Mouse (Mus musculus) spleen, adult 2 months (tissue): ENCODE measurements around the gene Npas4. TPM values are rescaled to one million over a fixed set of nuclear protein-coding genes. Genes with fewer than 3 reads are reported as not detected.
"Not testable (repeated sequence)": the region's sequence is repeated elsewhere in the genome, so short reads cannot be mapped to it uniquely, and the experiment has no call there.

Experiments
- DNase-seq, 2 experiments: peaks; one replicate each; pipeline versions ENCODE4 v3.0.0 to v3.0.0-alpha.2; 2012 to 2021; ENCODE audit warnings: low spot score in 2 of 2, low read depth in 1 of 2
- H3K27ac ChIP-seq: fragments of 200-500 bp; 2 replicates; pipeline ENCODE4 v1.5.1; 2012; ENCODE audit warnings: low read length, inconsistent platforms; ENCODE audit not compliant: insufficient read depth
- H3K27me3 ChIP-seq: fragments of 200-500 bp; 2 replicates; pipeline ENCODE4 v1.6.1; 2012; ENCODE audit warnings: mild to moderate bottlenecking, moderate library complexity, low read length, inconsistent platforms; ENCODE audit not compliant: control insufficient read depth, insufficient read depth
- H3K36me3 ChIP-seq: fragments of 200-500 bp; 2 replicates; pipeline ENCODE4 v1.6.1; 2012; ENCODE audit warnings: mild to moderate bottlenecking, low read length, inconsistent platforms; ENCODE audit not compliant: control insufficient read depth, insufficient read depth
- H3K4me1 ChIP-seq: fragments of 200-500 bp; 2 replicates; pipeline ENCODE4 v1.6.1; 2011; ENCODE audit warnings: inconsistent platforms; ENCODE audit not compliant: control insufficient read depth, insufficient read depth, insufficient read length
- H3K4me3 ChIP-seq: fragments of 200-500 bp; 2 replicates; pipeline ENCODE4 v1.5.1; 2011; ENCODE audit warnings: mild to moderate bottlenecking, inconsistent platforms; ENCODE audit not compliant: insufficient read depth, insufficient read length; ENCODE audit errors: extremely low read depth
- CTCF ChIP-seq: fragments of 200-500 bp; IDR thresholded peaks from 2 replicates; pipeline ENCODE4 v1.5.1; 2011; ENCODE audit warnings: mild to moderate bottlenecking, inconsistent platforms; ENCODE audit not compliant: insufficient read depth, insufficient read length, insufficient replicate concordance; ENCODE audit errors: extremely low read depth
- POLR2A ChIP-seq: fragments of 200-500 bp; IDR thresholded peaks from 2 replicates; pipeline ENCODE4 v1.6.1; 2011; ENCODE audit warnings: low read depth, low read length, inconsistent platforms
- WGBS: fragments of 180-500 bp; shearing (Covaris S2); methylation state at CpG from one replicate; pipeline ENCODE4 v1.1.7; 2018; 5-methylcytosine and 5-hydroxymethylcytosine counted together
- polyA plus RNA-seq: library from polyadenylated mRNA; depleted of rRNA; stranded (reverse); fragments of >200 nt; gene quantifications from 2 replicates; pipeline ENCODE4 v1.2.3, GENCODE M21; 2012

Npas4 gene
- polyA plus RNA-seq, 1 experiment: 1.1 TPM

DNA sequence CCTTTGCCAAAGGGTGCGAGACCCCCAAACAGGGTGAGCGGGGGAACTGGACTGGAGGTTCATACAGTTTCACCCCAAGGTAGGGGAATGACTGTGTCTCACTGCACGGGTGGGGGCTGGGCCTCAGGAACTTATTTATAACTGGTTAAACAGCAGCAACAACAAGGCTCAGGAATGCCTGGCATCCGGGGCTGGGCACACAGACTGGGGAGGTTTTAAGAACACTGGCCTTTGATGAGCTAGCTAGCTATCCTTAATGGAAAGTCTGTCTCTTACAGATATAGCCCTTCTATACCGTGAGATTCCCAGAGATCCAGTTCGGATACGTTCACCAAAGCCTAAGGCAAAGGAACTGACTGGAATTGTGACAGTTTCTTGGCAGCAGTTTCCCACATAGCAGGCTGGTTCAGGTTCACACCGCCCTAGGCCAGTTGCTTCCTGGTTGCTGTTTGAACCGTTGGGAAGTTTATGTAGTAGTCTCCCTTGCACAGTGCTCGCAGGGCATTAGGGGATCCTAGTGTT is 26.2 kb upstream of the Npas4 start:
- Histone ChIP-seq H3K4me1 (no peaks in the 10 kb centered on the region), H3K36me3 (no peaks in the 10 kb centered on the region), H3K4me3 (no peak overlapping the region), H3K27ac (no peak overlapping the region), H3K27me3 (no peaks in the 10 kb centered on the region)
- no peak for TF ChIP-seq POLR2A
- no peak for TF ChIP-seq CTCF
- WGBS: 49% methylated on average over 10 of the region's 10 CpGs
- no peak for DNase-seq

DNA sequence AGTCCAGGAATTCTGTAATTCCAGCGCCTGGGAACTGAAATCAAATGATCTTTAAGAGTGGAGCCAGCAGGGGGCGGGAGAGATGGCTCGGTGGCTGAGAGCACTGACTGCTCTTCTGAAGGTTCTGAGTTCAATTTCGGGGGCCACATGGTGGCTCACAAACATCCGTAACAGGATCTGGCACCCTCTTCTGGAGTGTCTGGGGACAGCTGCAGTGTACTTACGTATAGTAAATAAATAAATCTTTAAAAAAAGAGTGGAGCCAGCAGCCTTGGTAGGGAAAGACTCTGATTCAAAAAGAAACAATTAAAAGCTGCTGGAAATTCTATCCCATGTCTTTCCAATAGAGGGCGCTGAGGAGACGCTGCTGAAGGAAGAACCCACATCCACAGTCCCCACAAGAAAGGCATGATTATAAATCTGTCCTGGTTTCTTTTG is 24.9 kb upstream of the Npas4 start:
- Histone ChIP-seq H3K27ac (no peak overlapping the region), H3K4me1 (no peaks in the 10 kb centered on the region), H3K36me3 (no peaks in the 10 kb centered on the region), H3K4me3 (no peak overlapping the region), H3K27me3 (no peaks in the 10 kb centered on the region)
- peak in 1 of 2 experiments; percentile 4 for DNase-seq
- no peak for TF ChIP-seq POLR2A
- TF ChIP-seq CTCF: peak; percentile 36; the same call in 1 of the 2 replicates
- WGBS: 13% methylated on average over 8 of the region's 8 CpGs

DNA sequence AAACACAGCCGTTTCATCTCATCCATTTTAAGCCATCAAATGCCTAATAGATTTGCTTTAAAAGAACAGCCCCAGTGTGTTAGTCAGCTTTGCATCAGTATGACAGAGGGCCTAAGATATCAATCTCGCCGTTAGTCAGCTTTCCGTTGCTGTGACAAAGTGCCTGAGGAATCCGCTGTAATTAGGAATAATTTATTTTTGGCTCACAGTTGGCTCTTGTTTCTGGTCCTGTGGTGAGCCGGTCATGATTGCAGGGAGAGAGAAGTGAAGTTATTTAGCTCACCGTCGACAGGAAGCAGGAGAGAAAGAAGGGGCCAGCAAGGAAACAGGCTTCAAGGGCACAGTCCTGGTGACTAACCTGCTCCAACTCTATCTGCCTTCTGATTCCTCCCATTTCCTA is 23.0 kb upstream of the Npas4 start:
- Histone ChIP-seq H3K27me3 (no peaks in the 10 kb centered on the region), H3K36me3 (no peaks in the 10 kb centered on the region), H3K4me1 (no peaks in the 10 kb centered on the region), H3K4me3 (no peak overlapping the region), H3K27ac (no peak overlapping the region)
- WGBS: 39% methylated on average over 8 of the region's 8 CpGs
- TF ChIP-seq CTCF (no peak), POLR2A (no peak)
- DNase-seq: no peak

DNA sequence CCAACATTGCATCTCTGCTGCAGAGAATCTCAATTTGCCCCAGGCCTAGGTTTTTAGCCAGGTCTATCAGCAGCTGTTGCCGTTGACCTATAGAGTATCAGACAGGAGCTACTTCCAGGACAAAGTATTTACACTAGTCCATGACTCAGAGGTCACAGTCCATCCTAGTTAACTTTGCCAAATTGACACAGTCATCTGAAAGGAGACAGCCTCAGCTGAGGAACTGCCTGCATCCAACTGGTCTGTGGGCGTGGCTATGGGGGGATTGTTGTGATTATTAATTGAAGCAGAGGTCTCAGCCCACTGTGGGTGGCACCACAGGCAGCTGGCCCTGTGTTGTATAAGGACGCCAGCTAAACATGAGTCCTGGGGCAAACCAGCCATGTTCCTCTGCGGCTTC is 14.8 kb upstream of the Npas4 start:
- TF ChIP-seq CTCF (no peak), POLR2A (no peak)
- no peak for DNase-seq
- H3K4me1 ChIP-seq: peaks cover 4% of the 10 kb centered on the region; the same call in 1 of the 2 replicates
- no peak overlapping the region for H3K4me3 ChIP-seq
- WGBS: 69% methylated on average over 4 of the region's 4 CpGs
- H3K36me3 ChIP-seq: no peaks in the 10 kb centered on the region
- H3K27ac ChIP-seq: no peak overlapping the region
- no peaks in the 10 kb centered on the region; the same call in 1 of the 2 replicates for H3K27me3 ChIP-seq

DNA sequence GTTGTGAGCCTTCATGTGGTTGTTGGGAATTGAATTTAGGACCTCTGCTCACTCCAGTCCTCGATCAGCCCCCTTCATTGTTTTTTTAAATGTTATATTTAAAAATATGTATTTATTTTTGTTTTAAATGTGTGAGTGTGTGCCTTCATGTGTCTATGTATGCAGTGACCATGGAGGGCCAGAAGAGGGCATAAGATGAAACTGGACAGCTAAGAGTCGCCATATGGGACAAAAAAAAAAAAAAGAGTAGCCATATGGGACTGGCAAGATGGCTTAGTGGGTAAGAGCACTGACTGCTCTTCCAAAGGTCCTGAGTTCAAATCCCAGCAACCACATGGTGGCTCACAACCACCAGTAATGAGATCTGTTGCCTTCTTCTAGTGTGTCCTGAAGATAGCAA is 13.5 kb upstream of the Npas4 start:
- not testable (repeated sequence) for H3K4me1 ChIP-seq, H3K27ac ChIP-seq, DNase-seq, H3K4me3 ChIP-seq, H3K36me3 ChIP-seq, H3K27me3 ChIP-seq
- WGBS: 53% methylated on average over 2 of the region's 2 CpGs

DNA sequence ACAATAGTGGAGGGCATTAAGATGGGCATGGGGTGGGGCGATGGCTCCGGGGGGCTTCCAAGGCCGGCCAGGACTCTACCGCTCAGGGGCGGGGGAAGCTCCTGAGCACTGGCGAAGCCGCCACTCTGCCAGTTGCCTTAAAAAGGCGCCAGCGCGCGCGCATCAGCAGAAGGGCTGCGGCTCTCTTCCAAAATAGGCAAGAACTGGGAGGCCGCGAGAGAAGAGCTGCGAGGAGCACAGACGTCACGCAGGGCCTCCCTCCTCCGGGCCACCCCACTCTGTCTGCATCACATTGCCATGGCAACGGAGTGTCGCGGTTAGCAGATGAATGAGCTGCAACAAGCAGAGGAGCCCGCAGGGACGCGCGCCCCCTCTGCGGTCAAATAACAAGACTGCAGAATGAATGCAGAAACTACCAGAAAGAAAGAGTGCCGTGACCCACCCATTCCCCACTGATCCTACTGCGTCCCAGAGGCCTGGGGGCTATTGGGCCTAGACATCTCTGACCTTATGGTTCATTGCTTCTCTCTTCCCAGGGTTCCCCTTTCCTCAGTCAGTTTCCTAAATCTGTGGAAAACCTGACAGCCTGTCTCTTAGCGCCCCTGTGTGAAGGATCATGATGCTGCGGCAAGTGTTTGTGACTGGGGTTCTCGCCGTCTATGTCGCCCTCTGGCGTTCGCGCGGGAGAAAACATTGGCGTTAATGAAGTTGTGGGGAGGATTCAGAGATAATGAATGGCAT is 11.7 kb upstream of the Npas4 start:
- Histone ChIP-seq H3K27ac (no peak overlapping the region), H3K27me3 (no peaks in the 10 kb centered on the region; the same call in 1 of the 2 replicates), H3K4me3 (no peak overlapping the region), H3K36me3 (no peaks in the 10 kb centered on the region), H3K4me1 (peaks cover 4% of the 10 kb centered on the region; the same call in 1 of the 2 replicates)
- peak; percentile 59 to 68 for DNase-seq
- 2% methylated on average over 39 of the region's 39 CpGs for WGBS
- TF ChIP-seq CTCF (peak; percentile 95; the same call in 1 of the 2 replicates), POLR2A (no peak)
